Mouse (Mus musculus) forebrain, embryonic 12.5 days (tissue): ENCODE results near the gene Pdhx. TPM values are rescaled to one million over a fixed set of nuclear protein-coding genes. Genes with fewer than 3 reads are reported as not detected.

Experiments
- ATAC-seq: fragments of 200-750 bp; cut with Nextera tagmentation; 2 replicates; pipeline ENCODE4 v1.8.0; 2017; ENCODE audit warnings: moderate TSS enrichment; ENCODE audit not compliant: low FRiP score
- H3K27ac ChIP-seq: fragments of 300-500 bp; sonication (generic); 2 replicates; pipeline ENCODE4 v1.5.1; 2016; ENCODE audit warnings: mild to moderate bottlenecking
- H3K27me3 ChIP-seq: fragments of 300-500 bp; sonication (generic); 2 replicates; pipeline ENCODE4 v1.6.1; 2016; ENCODE audit warnings: mild to moderate bottlenecking
- H3K36me3 ChIP-seq: fragments of 300-500 bp; sonication (generic); replicated peaks from 2 replicates; pipeline ENCODE4 v1.6.1; 2016; ENCODE audit warnings: mild to moderate bottlenecking
- H3K4me1 ChIP-seq: fragments of 300-500 bp; sonication (generic); 2 replicates; pipeline ENCODE4 v1.6.1; 2016
- H3K4me2 ChIP-seq: fragments of 300-500 bp; sonication (generic); 2 replicates; pipeline ENCODE4 v1.6.1; 2016; ENCODE audit warnings: mild to moderate bottlenecking, moderate library complexity
- H3K4me3 ChIP-seq: fragments of 300-500 bp; sonication (generic); replicated peaks from 2 replicates; pipeline ENCODE4 v1.5.1; 2016; ENCODE audit warnings: mild to moderate bottlenecking
- H3K9ac ChIP-seq: fragments of 300-500 bp; sonication (generic); 2 replicates; pipeline ENCODE4 v1.6.1; 2016; ENCODE audit warnings: mild to moderate bottlenecking
- H3K9me3 ChIP-seq: fragments of 300-500 bp; sonication (generic); 2 replicates; pipeline ENCODE4 v1.6.1; 2016
- WGBS: fragments of 180-500 bp; shearing (Covaris S2); methylation state at CpG from one replicate; pipeline ENCODE4 v1.1.7; 2016; 5-methylcytosine and 5-hydroxymethylcytosine counted together
- polyA plus RNA-seq: library from polyadenylated mRNA; unstranded; fragments of >200 nt; fragmentation: Nextera tagmentation; extraction: Ambion mirVana; gene quantifications from 2 replicates; pipeline ENCODE4 v1.2.1, GENCODE M21; 2016

The Pdhx gene
- polyA plus RNA-seq, 1 experiment from 2014 or later = 47.8 TPM

DNA sequence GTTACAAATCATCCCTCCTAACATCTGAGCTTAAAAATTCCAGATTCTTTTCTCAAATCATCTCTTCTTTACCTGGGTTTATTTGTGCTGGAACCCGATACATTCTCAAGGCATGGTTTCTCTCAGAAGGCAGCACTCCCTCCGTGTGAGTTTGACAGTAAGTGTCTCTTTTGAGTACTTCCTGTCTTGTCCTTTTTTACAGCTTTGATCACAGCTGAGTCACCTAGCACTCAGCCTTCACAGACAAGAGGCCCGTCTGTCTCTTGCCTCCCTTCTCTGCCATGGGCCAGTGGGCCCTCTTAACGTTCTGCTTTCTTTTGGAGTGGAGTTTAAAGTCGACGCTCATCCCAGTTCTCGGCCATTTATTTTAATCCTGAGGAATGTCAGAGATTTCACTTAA is 68.7 kb downstream of the Pdhx start:
- ATAC-seq = no peak
- no peak overlapping the region for H3K27ac ChIP-seq
- H3K4me1 ChIP-seq = no peaks in the 10 kb centered on the region
- no peak overlapping the region for H3K9ac ChIP-seq
- no peaks in the 10 kb centered on the region for H3K9me3 ChIP-seq
- 64% methylated on average over 7 of the region's 7 CpGs for WGBS
- no peak overlapping the region for H3K4me2 ChIP-seq
- H3K36me3 ChIP-seq = no peaks in the 10 kb centered on the region
- H3K4me3 ChIP-seq = no peak overlapping the region
- H3K27me3 ChIP-seq = no peaks in the 10 kb centered on the region

DNA sequence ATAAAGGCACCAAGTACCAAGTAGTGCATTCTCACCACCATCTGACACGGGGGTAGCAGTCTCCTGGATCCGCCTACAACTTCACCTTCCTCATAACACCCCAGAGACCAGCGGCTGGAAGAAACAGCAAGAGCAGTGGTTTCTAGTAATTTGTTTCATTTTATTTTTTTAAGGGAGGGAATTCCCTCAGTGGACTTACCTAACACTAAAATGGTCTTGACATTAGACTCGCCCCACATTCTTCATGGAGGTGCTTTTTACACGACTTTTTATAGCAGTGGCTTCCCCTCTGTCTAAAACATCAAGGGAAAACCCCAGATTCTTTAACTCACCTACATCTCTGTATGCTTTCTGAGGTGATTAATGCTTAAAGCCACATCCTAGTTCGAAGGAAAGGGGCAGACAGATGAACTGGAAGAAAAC is 74.1 kb downstream of the Pdhx start:
- Histone ChIP-seq H3K27me3 (no peaks in the 10 kb centered on the region), H3K4me2 (no peak overlapping the region), H3K4me3 (no peak overlapping the region), H3K4me1 (peaks cover 8% of the 10 kb centered on the region; the same call in 1 of the 2 replicates), H3K9me3 (no peaks in the 10 kb centered on the region), H3K9ac (no peak overlapping the region), H3K36me3 (no peaks in the 10 kb centered on the region), H3K27ac (no peak overlapping the region)
- WGBS = 82% methylated on average over 6 of the region's 6 CpGs
- ATAC-seq = no peak

DNA sequence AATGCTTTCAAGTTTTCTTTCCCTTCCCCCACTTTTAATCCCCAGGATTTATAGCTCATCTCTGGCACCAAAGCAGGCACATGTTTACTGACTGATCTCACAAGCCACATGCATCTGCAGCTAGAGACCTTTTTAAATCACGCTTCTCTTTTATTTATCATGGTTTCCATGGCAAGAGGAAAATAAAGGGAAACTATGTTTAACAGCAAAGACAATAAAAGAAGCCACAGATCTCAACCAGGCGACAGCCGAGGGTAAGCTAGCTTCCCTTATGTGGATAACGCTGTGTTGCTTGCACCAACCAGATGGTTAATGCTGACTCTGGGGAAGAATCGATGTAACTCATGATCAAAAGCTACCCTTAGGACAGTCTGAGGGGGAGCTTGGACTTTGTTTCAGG is 75.0 kb downstream of the Pdhx start:
- H3K27ac ChIP-seq = no peak overlapping the region
- peaks cover 8% of the 10 kb centered on the region; the same call in 1 of the 2 replicates for H3K4me1 ChIP-seq
- 43% methylated on average over 5 of the region's 5 CpGs for WGBS
- no peak overlapping the region for H3K4me2 ChIP-seq
- no peak overlapping the region for H3K9ac ChIP-seq
- ATAC-seq = no peak
- no peaks in the 10 kb centered on the region for H3K27me3 ChIP-seq
- H3K9me3 ChIP-seq = no peaks in the 10 kb centered on the region
- H3K4me3 ChIP-seq = no peak overlapping the region
- no peaks in the 10 kb centered on the region for H3K36me3 ChIP-seq

DNA sequence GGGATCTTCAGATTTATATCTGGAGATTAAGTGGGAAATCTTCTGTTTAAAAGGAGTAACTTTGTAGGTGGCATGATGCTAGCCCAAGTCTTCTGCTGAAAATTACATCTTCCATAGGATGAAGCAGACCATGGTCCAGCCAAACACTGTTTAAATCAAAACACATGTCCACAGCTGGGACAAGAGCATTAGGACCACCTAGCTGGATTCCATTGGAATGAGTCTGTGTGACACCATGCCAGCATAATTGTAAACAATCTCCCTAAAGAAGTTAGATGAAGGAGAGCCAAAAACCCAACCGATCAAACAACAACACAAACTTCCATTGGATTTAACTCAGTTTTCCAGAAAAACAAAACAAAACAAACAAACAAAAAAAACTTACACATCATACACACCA is 75.4 kb downstream of the Pdhx start:
- no peak overlapping the region for H3K4me3 ChIP-seq
- H3K4me2 ChIP-seq = no peak overlapping the region
- H3K9ac ChIP-seq = no peak overlapping the region
- WGBS = 84% methylated on average over 1 of the region's 1 CpGs
- H3K4me1 ChIP-seq = peaks cover 8% of the 10 kb centered on the region; the same call in 1 of the 2 replicates
- ATAC-seq = no peak
- no peaks in the 10 kb centered on the region for H3K36me3 ChIP-seq
- no peaks in the 10 kb centered on the region for H3K27me3 ChIP-seq
- no peak overlapping the region for H3K27ac ChIP-seq
- no peaks in the 10 kb centered on the region for H3K9me3 ChIP-seq

DNA sequence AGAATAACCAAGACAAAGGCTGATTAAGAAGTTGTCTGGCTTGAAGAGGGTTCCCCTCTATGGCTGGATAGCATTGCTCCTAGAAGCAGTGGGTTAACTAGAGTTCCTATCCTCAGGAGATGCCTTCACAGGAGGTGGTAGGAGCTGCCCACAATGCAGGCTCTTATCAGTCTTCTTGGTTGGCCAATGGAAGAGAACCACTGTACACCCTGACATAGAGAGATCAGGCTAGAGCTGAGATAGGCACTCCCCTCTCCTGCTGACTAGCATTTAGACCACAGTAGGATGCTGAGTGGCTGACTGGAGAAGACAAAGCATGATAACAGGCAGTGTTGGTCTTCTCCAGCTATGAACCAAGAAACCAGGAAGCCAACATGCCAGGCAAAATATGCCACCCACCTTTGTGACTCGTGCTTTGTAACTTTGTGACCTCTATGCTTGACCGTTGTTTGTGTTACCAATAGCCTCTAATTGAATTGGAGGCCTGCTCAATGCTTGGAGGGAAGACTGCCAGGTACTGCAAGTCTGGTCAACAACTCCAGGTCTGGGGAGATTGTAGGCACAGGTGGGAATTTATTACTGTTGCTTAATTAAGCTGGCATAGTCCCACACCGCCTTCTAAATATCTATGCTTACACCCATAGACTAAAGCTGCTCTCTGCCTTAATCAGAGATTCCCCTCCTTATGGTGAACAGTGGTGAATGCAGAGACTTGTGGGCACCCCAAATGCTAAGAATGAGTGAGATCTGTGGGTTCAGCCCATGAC is 79.3 kb downstream of the Pdhx start:
- no peak overlapping the region for H3K4me2 ChIP-seq
- no peak for ATAC-seq

DNA sequence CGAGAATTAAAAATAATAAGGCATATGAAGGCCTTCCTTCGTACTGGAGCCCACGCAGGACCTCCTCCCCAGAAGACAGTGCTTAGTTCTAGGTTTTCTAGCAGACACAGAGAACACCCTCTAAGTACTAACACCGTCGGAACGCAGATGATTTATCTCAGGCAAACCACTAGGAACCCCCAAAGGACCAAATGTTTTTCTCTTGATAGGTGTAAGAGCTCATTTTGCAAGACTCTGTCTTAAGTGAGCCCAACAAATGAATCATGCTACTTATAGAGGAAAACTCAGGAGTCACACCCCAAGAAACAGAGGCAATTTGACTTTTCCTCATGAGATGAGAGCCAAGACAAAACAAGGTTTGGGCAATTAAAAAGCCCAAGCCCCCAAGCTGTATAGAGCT is 80.9 kb downstream of the Pdhx start:
- H3K4me2 ChIP-seq = no peak overlapping the region
- no peaks in the 10 kb centered on the region for H3K27me3 ChIP-seq
- ATAC-seq = no peak
- H3K4me3 ChIP-seq = no peak overlapping the region
- no peak overlapping the region for H3K27ac ChIP-seq
- H3K9me3 ChIP-seq = no peaks in the 10 kb centered on the region
- H3K36me3 ChIP-seq = no peaks in the 10 kb centered on the region
- 85% methylated on average over 6 of the region's 6 CpGs for WGBS
- no peak overlapping the region for H3K9ac ChIP-seq
- no peaks in the 10 kb centered on the region for H3K4me1 ChIP-seq

More for the DNA sequence above, 79.3 kb downstream of the Pdhx start:
- no peaks in the 10 kb centered on the region for H3K36me3 ChIP-seq
- H3K27ac ChIP-seq = no peak overlapping the region
- H3K9me3 ChIP-seq = no peaks in the 10 kb centered on the region
- WGBS = 88% methylated on average over 3 of the region's 3 CpGs
- H3K27me3 ChIP-seq = no peaks in the 10 kb centered on the region
- H3K4me3 ChIP-seq = no peak overlapping the region
- H3K9ac ChIP-seq = no peak overlapping the region
- peaks cover 8% of the 10 kb centered on the region; the same call in 1 of the 2 replicates for H3K4me1 ChIP-seq

DNA sequence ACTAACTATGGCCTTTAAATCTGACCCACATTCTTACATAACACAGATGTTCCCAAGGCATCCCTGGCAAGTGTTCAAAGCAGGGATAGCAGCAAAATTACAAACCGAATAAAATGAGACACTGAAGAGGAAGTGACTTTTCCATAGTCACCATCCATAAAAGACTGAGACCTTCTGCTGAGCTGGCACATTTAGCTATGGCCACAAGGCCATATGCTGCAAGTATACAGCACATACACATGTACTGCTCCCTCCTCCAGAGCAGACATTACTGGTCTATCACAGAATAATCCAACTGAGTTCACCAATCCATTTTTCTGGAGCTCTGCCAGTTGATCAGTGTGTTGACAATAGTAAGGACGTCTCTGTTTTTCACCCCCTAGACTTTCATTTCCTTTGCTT is 83.0 kb downstream of the Pdhx start:
- Histone ChIP-seq H3K36me3 (no peaks in the 10 kb centered on the region), H3K4me2 (no peak overlapping the region), H3K27me3 (no peaks in the 10 kb centered on the region), H3K4me1 (no peaks in the 10 kb centered on the region), H3K27ac (no peak overlapping the region), H3K4me3 (no peak overlapping the region), H3K9me3 (no peaks in the 10 kb centered on the region), H3K9ac (no peak overlapping the region)
- ATAC-seq = no peak
- 82% methylated on average over 2 of the region's 2 CpGs for WGBS

DNA sequence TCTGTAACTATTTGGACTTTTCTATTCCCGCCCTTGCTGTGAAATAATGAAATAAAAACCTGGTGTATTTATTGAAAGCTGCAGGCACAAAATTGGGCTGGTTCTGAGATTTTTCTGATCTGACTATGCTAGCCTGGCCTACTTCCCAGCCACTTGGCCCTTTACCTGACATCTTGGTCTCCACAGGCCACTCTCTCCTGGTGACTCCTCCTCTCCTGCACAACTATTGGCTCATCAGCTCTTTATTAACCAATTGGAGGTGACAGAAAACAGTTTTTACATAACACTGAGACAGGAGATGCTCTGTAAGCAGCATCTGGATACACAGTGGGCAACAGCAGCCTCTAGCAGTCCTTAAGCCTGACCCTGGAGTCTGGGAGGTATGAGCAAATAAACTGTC is 83.9 kb downstream of the Pdhx start:
- H3K4me1 ChIP-seq = no peaks in the 10 kb centered on the region
- 84% methylated on average over 1 of the region's 1 CpGs for whole genome bisulfite sequencing

DNA sequence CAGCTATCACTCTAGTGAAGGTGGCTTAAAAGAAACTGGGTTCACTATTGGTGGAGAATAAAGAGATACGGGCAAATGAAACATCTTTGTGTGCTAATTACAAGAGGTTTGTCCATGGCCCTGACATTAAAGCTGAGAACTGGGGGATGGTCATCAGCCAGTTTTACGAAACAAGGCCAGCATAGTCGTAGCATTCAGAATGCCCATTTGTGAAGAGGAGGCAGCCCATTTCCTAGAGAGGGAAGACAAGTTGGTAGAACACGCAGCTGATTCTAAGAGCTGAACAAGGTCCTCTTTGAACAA is 85.7 kb downstream of the Pdhx start:
- ATAC-seq = no peak
- H3K36me3 ChIP-seq = no peaks in the 10 kb centered on the region
- no peak overlapping the region for H3K9ac ChIP-seq
- no peak overlapping the region for H3K4me3 ChIP-seq
- H3K4me2 ChIP-seq = no peak overlapping the region
- H3K4me1 ChIP-seq = no peaks in the 10 kb centered on the region
- 91% methylated on average over 4 of the region's 4 CpGs for WGBS
- no peaks in the 10 kb centered on the region for H3K27me3 ChIP-seq
- H3K9me3 ChIP-seq = no peaks in the 10 kb centered on the region
- H3K27ac ChIP-seq = no peak overlapping the region

More for the DNA sequence above, 83.9 kb downstream of the Pdhx start:
- Histone ChIP-seq H3K36me3 (no peaks in the 10 kb centered on the region), H3K4me3 (no peak overlapping the region), H3K27ac (no peak overlapping the region), H3K9ac (no peak overlapping the region), H3K27me3 (no peaks in the 10 kb centered on the region), H3K9me3 (no peaks in the 10 kb centered on the region), H3K4me2 (no peak overlapping the region)
- no peak for ATAC-seq

DNA sequence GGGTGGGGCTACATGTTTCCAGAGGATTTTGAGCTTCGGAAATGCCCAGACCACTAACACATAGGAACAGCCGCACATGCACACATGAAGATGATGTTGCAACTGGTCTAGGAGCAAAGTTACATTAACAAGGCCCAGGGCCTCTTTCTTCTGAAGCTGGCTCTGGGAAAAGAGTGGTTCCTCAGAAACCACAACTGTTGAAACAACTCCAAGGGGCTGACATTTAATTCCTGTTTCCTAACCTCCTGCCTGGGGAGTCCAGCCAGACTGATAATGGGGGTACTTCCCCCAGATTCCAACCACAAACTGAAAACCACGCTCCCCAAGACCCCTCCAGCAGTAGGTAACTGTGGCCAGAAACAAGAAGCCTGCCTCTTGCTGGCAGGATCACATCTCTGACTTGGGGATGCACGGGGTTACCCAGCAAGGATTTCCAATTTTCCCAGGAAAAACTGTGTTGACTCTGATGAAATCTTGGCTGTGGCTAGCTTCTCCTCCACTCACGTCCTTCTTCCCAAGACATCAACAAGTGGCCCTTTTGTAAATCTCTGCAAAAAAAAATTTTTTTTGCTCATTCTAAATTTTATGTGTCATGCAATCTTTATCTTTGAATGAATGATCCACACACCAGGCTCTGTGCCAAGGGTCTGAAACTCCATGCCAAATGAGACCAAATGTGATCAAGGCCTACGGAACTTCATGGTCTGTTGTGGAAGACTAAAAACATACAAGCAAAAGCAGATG is 86.2 kb downstream of the Pdhx start:
- no peak for ATAC-seq
- H3K4me2 ChIP-seq = no peak overlapping the region
- H3K4me1 ChIP-seq = no peaks in the 10 kb centered on the region
- no peak overlapping the region for H3K4me3 ChIP-seq
- H3K36me3 ChIP-seq = no peaks in the 10 kb centered on the region
- no peaks in the 10 kb centered on the region for H3K27me3 ChIP-seq
- no peak overlapping the region for H3K27ac ChIP-seq
- WGBS = 92% methylated on average over 6 of the region's 6 CpGs
- H3K9ac ChIP-seq = no peak overlapping the region
- no peaks in the 10 kb centered on the region for H3K9me3 ChIP-seq

DNA sequence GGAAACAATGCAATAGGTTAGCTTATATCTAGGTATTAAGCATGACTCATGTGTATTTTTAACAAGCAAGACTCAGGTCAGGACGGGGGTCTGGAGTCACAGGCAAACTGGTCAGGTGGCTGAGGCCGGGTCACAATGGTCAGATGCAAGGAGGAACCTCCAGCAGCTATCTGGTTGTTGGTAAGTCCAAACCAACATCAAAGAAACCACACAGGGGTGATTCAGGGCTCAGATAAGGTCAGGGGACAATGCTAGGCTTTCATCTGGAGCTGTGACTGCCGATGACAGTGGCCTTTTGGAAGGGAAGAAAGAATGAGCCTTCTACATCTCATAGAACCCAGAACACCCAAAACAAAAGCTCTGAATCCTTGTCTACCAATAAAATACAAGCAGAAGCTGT is 86.9 kb downstream of the Pdhx start:
- no peaks in the 10 kb centered on the region for H3K36me3 ChIP-seq
- no peaks in the 10 kb centered on the region for H3K9me3 ChIP-seq
- H3K9ac ChIP-seq = no peak overlapping the region
- H3K27me3 ChIP-seq = no peaks in the 10 kb centered on the region
- H3K4me3 ChIP-seq = no peak overlapping the region
- no peak for ATAC-seq
- 81% methylated on average over 3 of the region's 3 CpGs for WGBS
- H3K4me1 ChIP-seq = no peaks in the 10 kb centered on the region
- H3K27ac ChIP-seq = no peak overlapping the region
- no peak overlapping the region for H3K4me2 ChIP-seq

DNA sequence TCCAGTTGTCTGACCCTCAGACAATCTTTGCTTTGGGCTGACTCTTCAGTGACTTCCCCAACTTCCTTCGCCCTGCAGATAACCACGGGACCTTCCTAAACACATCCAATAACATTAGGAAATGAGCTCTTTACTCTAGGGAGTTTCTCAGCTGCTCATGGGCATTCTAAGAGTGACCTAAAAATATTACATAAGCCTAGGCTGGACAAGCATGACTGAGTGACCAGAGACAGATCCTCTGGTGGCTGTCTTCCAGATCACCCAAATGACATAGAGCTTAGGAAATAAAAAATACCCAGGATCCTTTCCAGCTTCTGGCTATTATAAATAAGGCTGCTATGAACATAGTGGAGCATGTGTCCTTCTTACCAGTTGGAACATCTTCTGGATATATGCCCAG is 90.5 kb downstream of the Pdhx start:
- Histone ChIP-seq H3K9ac (no peak overlapping the region), H3K4me3 (no peak overlapping the region), H3K27me3 (no peaks in the 10 kb centered on the region), H3K9me3 (no peaks in the 10 kb centered on the region), H3K27ac (no peak overlapping the region), H3K36me3 (no peaks in the 10 kb centered on the region), H3K4me2 (no peak overlapping the region), H3K4me1 (no peaks in the 10 kb centered on the region)
- 83% methylated on average over 2 of the region's 2 CpGs for WGBS
- no peak for ATAC-seq
